Mouse (Mus musculus): ENCODE results near the gene Il3. TPM values are rescaled to one million over a fixed set of nuclear protein-coding genes. Genes with fewer than 3 reads are reported as not detected.

Gene Il3
- polyA plus RNA-seq, 1 experiment from 2014 or later = not detected

GRCm38 (mm10) chr11:54236939-54237338 lies 30.1 kb downstream of the Il3 start:
- ATAC-seq (ENCODE audit: low FRiP score) = no peak

GRCm38 (mm10) chr11:54227478-54227877 lies 39.6 kb downstream of the Il3 start:
- WGBS = 96% methylated on average over 2 of the region's 2 CpGs
- ATAC-seq (ENCODE audit: low FRiP score) = no peak

More at GRCm38 (mm10) chr11:54236939-54237338, 30.1 kb downstream of the Il3 start:
- Histone ChIP-seq H3K9me3 (no peaks in the 10 kb centered on the region), H3K4me1 (replicated peaks) (no peaks in the 10 kb centered on the region), H3K4me3 (no peak overlapping the region), H3K36me3 (no peaks in the 10 kb centered on the region), H3K9ac (no peak overlapping the region), H3K27ac (no peak overlapping the region), H3K27me3 (no peaks in the 10 kb centered on the region), H3K4me2 (no peak overlapping the region)
- WGBS = 84% methylated on average over 2 of the region's 2 CpGs

GRCm38 (mm10) chr11:54224475-54224986 lies 42.5 kb downstream of the Il3 start:
- ATAC-seq (ENCODE audit: low FRiP score) = no peak
- 95% methylated on average over 5 of the region's 5 CpGs for WGBS

More at GRCm38 (mm10) chr11:54227478-54227877, 39.6 kb downstream of the Il3 start:
- no peak overlapping the region for H3K4me2 ChIP-seq
- no peaks in the 10 kb centered on the region for H3K36me3 ChIP-seq
- no peaks in the 10 kb centered on the region for H3K4me1 ChIP-seq (replicated peaks)
- no peak overlapping the region for H3K4me3 ChIP-seq
- H3K27ac ChIP-seq = no peak overlapping the region
- H3K9me3 ChIP-seq = no peaks in the 10 kb centered on the region
- no peak overlapping the region for H3K9ac ChIP-seq
- no peaks in the 10 kb centered on the region for H3K27me3 ChIP-seq

GRCm38 (mm10) chr11:54223637-54224474 lies 43.2 kb downstream of the Il3 start:
- Histone ChIP-seq H3K4me1 (replicated peaks) (no peaks in the 10 kb centered on the region), H3K27ac (no peak overlapping the region), H3K9me3 (no peaks in the 10 kb centered on the region), H3K9ac (no peak overlapping the region), H3K4me2 (no peak overlapping the region), H3K4me3 (no peak overlapping the region), H3K36me3 (no peaks in the 10 kb centered on the region), H3K27me3 (no peaks in the 10 kb centered on the region)
- WGBS = 89% methylated on average over 9 of the region's 9 CpGs
- no peak for ATAC-seq (ENCODE audit: low FRiP score)

More at GRCm38 (mm10) chr11:54224475-54224986, 42.5 kb downstream of the Il3 start:
- H3K9ac ChIP-seq = no peak overlapping the region
- H3K36me3 ChIP-seq = no peaks in the 10 kb centered on the region
- H3K9me3 ChIP-seq = no peaks in the 10 kb centered on the region
- H3K27me3 ChIP-seq = no peaks in the 10 kb centered on the region
- no peak overlapping the region for H3K4me2 ChIP-seq
- no peak overlapping the region for H3K4me3 ChIP-seq
- no peak overlapping the region for H3K27ac ChIP-seq
- H3K4me1 ChIP-seq (replicated peaks) = no peaks in the 10 kb centered on the region

- Histone ChIP-seq H3K9ac (no peak overlapping the region), H3K4me3 (no peak overlapping the region), H3K4me2 (no peak overlapping the region), H3K27me3 (no peaks in the 10 kb centered on the region), H3K27ac (no peak overlapping the region), H3K4me1 (replicated peaks) (no peaks in the 10 kb centered on the region), H3K9me3 (no peaks in the 10 kb centered on the region), H3K36me3 (no peaks in the 10 kb centered on the region)
- WGBS = 71% methylated on average over 6 of the region's 6 CpGs
- ATAC-seq (ENCODE audit: low FRiP score) = no peak
Observed at GRCm38 (mm10) chr11:54219903-54220740, 47.0 kb downstream of the Il3 start.

GRCm38 (mm10) chr11:54219191-54219590 lies 47.9 kb downstream of the Il3 start:
- no peak overlapping the region for H3K4me2 ChIP-seq
- WGBS = 100% methylated on average over 1 of the region's 1 CpGs
- no peak overlapping the region for H3K9ac ChIP-seq
- H3K9me3 ChIP-seq = no peaks in the 10 kb centered on the region
- no peaks in the 10 kb centered on the region for H3K4me1 ChIP-seq (replicated peaks)
- no peaks in the 10 kb centered on the region for H3K36me3 ChIP-seq
- H3K27me3 ChIP-seq = no peaks in the 10 kb centered on the region
- no peak overlapping the region for H3K27ac ChIP-seq
- ATAC-seq (ENCODE audit: low FRiP score) = no peak
- H3K4me3 ChIP-seq = no peak overlapping the region

- no peak overlapping the region for H3K4me3 ChIP-seq
- no peaks in the 10 kb centered on the region for H3K9me3 ChIP-seq
- no peak overlapping the region for H3K9ac ChIP-seq
- WGBS = 65% methylated on average over 7 of the region's 7 CpGs
- H3K36me3 ChIP-seq = no peaks in the 10 kb centered on the region
- H3K4me1 ChIP-seq (replicated peaks) = no peaks in the 10 kb centered on the region
- H3K27me3 ChIP-seq = no peaks in the 10 kb centered on the region
- no peak overlapping the region for H3K27ac ChIP-seq
- ATAC-seq (ENCODE audit: low FRiP score) = no peak
- no peak overlapping the region for H3K4me2 ChIP-seq
Observed at GRCm38 (mm10) chr11:54217384-54217783, 49.7 kb downstream of the Il3 start.

- no peak overlapping the region for H3K4me3 ChIP-seq
- no peaks in the 10 kb centered on the region for H3K27me3 ChIP-seq
- no peak overlapping the region for H3K27ac ChIP-seq
- WGBS = 79% methylated on average over 6 of the region's 6 CpGs
- no peak for ATAC-seq (ENCODE audit: low FRiP score)
- no peak overlapping the region for H3K4me2 ChIP-seq
- H3K4me1 ChIP-seq (replicated peaks) = no peaks in the 10 kb centered on the region
- H3K36me3 ChIP-seq = no peaks in the 10 kb centered on the region
- H3K9ac ChIP-seq = no peak overlapping the region
- H3K9me3 ChIP-seq = no peaks in the 10 kb centered on the region
Observed at GRCm38 (mm10) chr11:54216091-54216490, 51.0 kb downstream of the Il3 start.

Other genes starting within 250 kb of the Il3 start
- gene Slc22a4, start 239.2 kb downstream of the Il3 start, polyA plus RNA-seq (2015; fragmentation: Nextera tagmentation; extraction: Ambion mirVana) = 1.8 and 2.1 TPM in 2 replicates
- gene Pdlim4, start 198.3 kb downstream of the Il3 start, polyA plus RNA-seq (2015; fragmentation: Nextera tagmentation; extraction: Ambion mirVana) = 30.9 and 31.1 TPM in 2 replicates
- 10.9 and 11.3 TPM in 2 replicates for gene P4ha2, start 167.2 kb downstream of the Il3 start, polyA plus RNA-seq (2015; fragmentation: Nextera tagmentation; extraction: Ambion mirVana)
- gene Csf2, start 17.6 kb downstream of the Il3 start, polyA plus RNA-seq (2015; fragmentation: Nextera tagmentation; extraction: Ambion mirVana) = not detected in 2 replicates
- gene Acsl6, start 36.5 kb upstream of the Il3 start, polyA plus RNA-seq (2015; fragmentation: Nextera tagmentation; extraction: Ambion mirVana) = 39.6 and 40.4 TPM in 2 replicates
- not detected in 2 replicates for gene Meikin, start 103.4 kb upstream of the Il3 start, polyA plus RNA-seq (2015; fragmentation: Nextera tagmentation; extraction: Ambion mirVana)
- 10.0 and 10.7 TPM in 2 replicates for gene Fnip1, start 170.9 kb upstream of the Il3 start, polyA plus RNA-seq (2015; fragmentation: Nextera tagmentation; extraction: Ambion mirVana)

Data from hindbrain, embryonic 13.5 days (tissue).